10 mouse cellular contexts compared by ENCODE assay signal in genomic region chr8:126928755-126929505, GRCm38 (mm10). TPM values are rescaled to one million over a fixed set of nuclear protein-coding genes. Genes with fewer than 3 reads are reported as not detected.
DNase-seq lines count a peak whose midpoint lies in the region; ATAC-seq and TF ChIP-seq lines count a peak whose summit lies in the region.
"Had no signal": no experiment of that assay in that cellular context is flagged by ENCODE, and none has a peak within 500 bp of the region (broad histone marks: within the 10 kb centered on the region; RNA-seq: fewer than 3 reads in every experiment).

No protein-coding gene starts in this region.

- no peaks in the 10 kb centered on the region for H3K27me3 ChIP-seq in forebrain, embryonic 10.5 days (ENCODE audit: poor library complexity, severe bottlenecking)
- no peaks in the 10 kb centered on the region for H3K27me3 ChIP-seq in forebrain, postnatal 0 days (ENCODE audit: insufficient read depth, low read length)
- H3K27me3 ChIP-seq in lung, postnatal 0 days (replicated peaks; ENCODE audit: insufficient read depth, low read length): no peaks in the 10 kb centered on the region
- no peaks in the 10 kb centered on the region for H3K27me3 ChIP-seq in kidney, embryonic 16.5 days (ENCODE audit: insufficient read depth, low read length)
- H3K27me3 ChIP-seq: midbrain, embryonic 12.5 days had no signal

- peaks cover 75% of the 10 kb centered on the region for H3K36me3 ChIP-seq in forebrain, embryonic 10.5 days (replicated peaks)
- peaks cover 27% of the 10 kb centered on the region for H3K36me3 ChIP-seq in forebrain, postnatal 0 days (ENCODE audit: insufficient read depth)
- H3K36me3 ChIP-seq in lung, postnatal 0 days (ENCODE audit: insufficient read depth, low read length): peaks cover 8% of the 10 kb centered on the region; the same call in 1 of the 2 replicates
- H3K36me3 ChIP-seq in kidney, embryonic 16.5 days (ENCODE audit: insufficient read depth, low read length): peaks cover 40% of the 10 kb centered on the region

- H3K4me3 ChIP-seq in forebrain, embryonic 10.5 days: no peak overlapping the region
- no peak overlapping the region for H3K4me3 ChIP-seq in forebrain, postnatal 0 days (ENCODE audit: low read depth, low read length)
- H3K4me3 ChIP-seq in lung, postnatal 0 days (ENCODE audit: low read depth, low read length): no peak overlapping the region
- no peak overlapping the region for H3K4me3 ChIP-seq in kidney, embryonic 16.5 days (ENCODE audit: low read length)
- H3K4me3 ChIP-seq: midbrain, embryonic 12.5 days had no signal

- H3K9me3 ChIP-seq in forebrain, embryonic 10.5 days: no peaks in the 10 kb centered on the region
- no peaks in the 10 kb centered on the region for H3K9me3 ChIP-seq in forebrain, postnatal 0 days (ENCODE audit: low read length)
- no peaks in the 10 kb centered on the region for H3K9me3 ChIP-seq in lung, postnatal 0 days (ENCODE audit: low read length)
- H3K9me3 ChIP-seq in kidney, embryonic 16.5 days (ENCODE audit: low read length): no peaks in the 10 kb centered on the region
- H3K9me3 ChIP-seq: midbrain, embryonic 12.5 days had no signal

- H3K9ac ChIP-seq in forebrain, postnatal 0 days: no peak overlapping the region
- H3K9ac ChIP-seq in lung, postnatal 0 days (replicated peaks; ENCODE audit: low read depth): no peak overlapping the region
- no peak overlapping the region for H3K9ac ChIP-seq in kidney, embryonic 16.5 days (replicated peaks; ENCODE audit: low read length)
- H3K9ac ChIP-seq: midbrain, embryonic 12.5 days had no signal

- TF ChIP-seq CTCF in forebrain, postnatal 0 days (IDR thresholded peaks at IDR 0.05; ENCODE audit: low read depth): no peak
- TF ChIP-seq CTCF in lung, postnatal 0 days (IDR thresholded peaks at IDR 0.05): no peak

- no peak overlapping the region for H3K4me2 ChIP-seq in forebrain, postnatal 0 days (ENCODE audit: low read depth)
- no peak overlapping the region for H3K4me2 ChIP-seq in lung, postnatal 0 days (replicated peaks; ENCODE audit: low read depth, low read length)
- no peak overlapping the region for H3K4me2 ChIP-seq in kidney, embryonic 16.5 days (replicated peaks; ENCODE audit: low read depth, low read length)
- H3K4me2 ChIP-seq: midbrain, embryonic 12.5 days had no signal

- 92% methylated on average over 10 of the region's 10 CpGs for WGBS in forebrain, embryonic 10.5 days
- WGBS in forebrain, postnatal 0 days: 91% methylated on average over 10 of the region's 10 CpGs
- WGBS in lung, postnatal 0 days: 81% methylated on average over 10 of the region's 10 CpGs
- WGBS in kidney, embryonic 16.5 days: 89% methylated on average over 10 of the region's 10 CpGs

- peak; percentile 12 for DNase-seq in forebrain, embryonic 10.5 days (ENCODE audit: extremely low spot score, low spot score)
- no peak for DNase-seq in forebrain, postnatal 0 days
- DNase-seq in lung, postnatal 0 days (ENCODE audit: low spot score): no peak
- DNase-seq in lung, postnatal 25 days (ENCODE audit: low spot score): no peak
- peak; percentile 42 to 66 for DNase-seq in cerebellum, postnatal 25 days
- no peak for DNase-seq in thymus, postnatal 36 days
- DNase-seq in layer of hippocampus, adult 9-10 months (ENCODE audit: low spot score): no peak
- DNase-seq: right cerebral cortex, postnatal 25 days had no signal

- no peaks in the 10 kb centered on the region for H3K4me1 ChIP-seq in forebrain, embryonic 10.5 days
- H3K4me1 ChIP-seq in forebrain, postnatal 0 days (ENCODE audit: insufficient read depth): no peaks in the 10 kb centered on the region
- no peaks in the 10 kb centered on the region for H3K4me1 ChIP-seq in lung, postnatal 0 days (ENCODE audit: insufficient read depth, low read depth, low read length)
- H3K4me1 ChIP-seq in kidney, embryonic 16.5 days (ENCODE audit: insufficient read depth, low read length): no peaks in the 10 kb centered on the region
- H3K4me1 ChIP-seq: midbrain, embryonic 12.5 days had no signal

- no peak for ATAC-seq in forebrain, postnatal 0 days
- ATAC-seq in lung, postnatal 0 days: 0 out of 2 replicates have a peak, but pooled peaks have one; percentile 4
- ATAC-seq in kidney, embryonic 16.5 days (ENCODE audit: low FRiP score, low TSS enrichment): peak; percentile 65; the same call in 1 of the 2 replicates

- no peak for TF ChIP-seq EP300 in lung, postnatal 0 days (IDR thresholded peaks at IDR 0.05)

- no peak overlapping the region for H3K27ac ChIP-seq in forebrain, embryonic 10.5 days
- H3K27ac ChIP-seq in forebrain, postnatal 0 days (ENCODE audit: low read depth, low read length): no peak overlapping the region
- H3K27ac ChIP-seq in lung, postnatal 0 days (ENCODE audit: low read length): no peak overlapping the region
- H3K27ac ChIP-seq in kidney, embryonic 16.5 days (ENCODE audit: low read length): no peak overlapping the region; the same call in 1 of the 2 replicates
- H3K27ac ChIP-seq: midbrain, embryonic 12.5 days had no signal

RNA-seq across cellular contexts. Expression of gene Tomm20, which starts 16.7 kb away (rescaled TPM):
- 294 and 298 TPM in 2 replicates for polyA plus RNA-seq in forebrain, embryonic 10.5 days (2016; fragmentation: Nextera tagmentation; extraction: Ambion mirVana)
- total RNA-seq in forebrain, postnatal 0 days (2014; rRNA removed): 181 and 195 TPM in 2 replicates
- 228 and 256 TPM in 2 replicates for polyA plus RNA-seq in forebrain, postnatal 0 days (2015; fragmentation: Nextera tagmentation; extraction: Ambion mirVana)
- polyA plus RNA-seq in lung, postnatal 0 days (2015; fragmentation: Nextera tagmentation; extraction: Ambion mirVana): 138 and 155 TPM in 2 replicates
- polyA plus RNA-seq in kidney, embryonic 16.5 days (2015; fragmentation: Nextera tagmentation; extraction: Ambion mirVana): 258 and 264 TPM in 2 replicates

RNA-seq across cellular contexts. Expression of gene Rbm34, which starts 41.9 kb away (rescaled TPM):
- polyA plus RNA-seq in forebrain, embryonic 10.5 days (2016; fragmentation: Nextera tagmentation; extraction: Ambion mirVana): 26.1 and 26.5 TPM in 2 replicates
- 24.7 and 26.1 TPM in 2 replicates for total RNA-seq in forebrain, postnatal 0 days (2014; rRNA removed)
- polyA plus RNA-seq in forebrain, postnatal 0 days (2015; fragmentation: Nextera tagmentation; extraction: Ambion mirVana): 23.2 and 31.1 TPM in 2 replicates
- polyA plus RNA-seq in lung, postnatal 0 days (2015; fragmentation: Nextera tagmentation; extraction: Ambion mirVana): 15.5 and 18.9 TPM in 2 replicates
- 20.1 and 20.5 TPM in 2 replicates for polyA plus RNA-seq in kidney, embryonic 16.5 days (2015; fragmentation: Nextera tagmentation; extraction: Ambion mirVana)

Comparison
In these comparisons a context has a peak if more than half of its experiments do, and no peak if none do; other contexts are left out.
1. DNase-seq: peak in forebrain, embryonic 10.5 days (single experiment) and cerebellum, postnatal 25 days (2 of 2); none in forebrain, postnatal 0 days (single experiment), lung, postnatal 0 days (single experiment), lung, postnatal 25 days (single experiment), thymus, postnatal 36 days (0 of 2) and layer of hippocampus, adult 9-10 months (single experiment).